Mouse (Mus musculus) heart, embryonic 15.5 days (tissue): ENCODE data around the gene Sycp3. TPM values are rescaled to one million over a fixed set of nuclear protein-coding genes. Genes with fewer than 3 reads are reported as not detected.
A peak's percentile ranks its signal among the peaks of the same experiment; 100 is the strongest.

Experiments
- ATAC-seq: fragments of 200-750 bp; cut with Nextera tagmentation; replicated peaks from 2 replicates; pipeline ENCODE4 v1.8.0; 2017; ENCODE audit warnings: low read depth, moderate TSS enrichment; ENCODE audit not compliant: insufficient number of reproducible peaks, insufficient read depth, low FRiP score
- H3K27ac ChIP-seq: fragments of 300-500 bp; sonication (generic); 2 replicates; pipeline ENCODE4 v1.5.1; 2015; ENCODE audit warnings: mild to moderate bottlenecking, inconsistent platforms
- H3K27me3 ChIP-seq: fragments of 300-500 bp; sonication (generic); 2 replicates; pipeline ENCODE4 v1.6.1; 2015; ENCODE audit warnings: inconsistent platforms
- H3K36me3 ChIP-seq: fragments of 300-500 bp; sonication (generic); 2 replicates; pipeline ENCODE4 v1.6.1; 2015; ENCODE audit warnings: mild to moderate bottlenecking, inconsistent platforms
- H3K4me1 ChIP-seq: fragments of 300-500 bp; sonication (generic); replicated peaks from 2 replicates; pipeline ENCODE4 v1.6.1; 2015; ENCODE audit warnings: inconsistent platforms
- H3K4me2 ChIP-seq: fragments of 300-500 bp; sonication (generic); 2 replicates; pipeline ENCODE4 v1.6.1; 2015; ENCODE audit warnings: inconsistent platforms, mild to moderate bottlenecking, moderate library complexity
- H3K4me3 ChIP-seq: fragments of 300-500 bp; sonication (generic); 2 replicates; pipeline ENCODE4 v1.5.1; 2015; ENCODE audit warnings: mild to moderate bottlenecking, inconsistent platforms
- H3K9ac ChIP-seq: fragments of 300-500 bp; sonication (generic); 2 replicates; pipeline ENCODE4 v1.6.1; 2015; ENCODE audit warnings: mild to moderate bottlenecking, inconsistent platforms
- H3K9me3 ChIP-seq: fragments of 300-500 bp; sonication (generic); replicated peaks from 2 replicates; pipeline ENCODE4 v1.6.1; 2016; ENCODE audit warnings: inconsistent platforms
- WGBS: fragments of 180-500 bp; shearing (Covaris S2); methylation state at CpG from one replicate; pipeline ENCODE4 v1.1.7; 2015; ENCODE audit warnings: mixed read lengths; 5-methylcytosine and 5-hydroxymethylcytosine counted together
- polyA plus RNA-seq: library from polyadenylated mRNA; unstranded; fragments of >200 nt; fragmentation: Nextera tagmentation; extraction: Ambion mirVana; gene quantifications from 2 replicates; pipeline ENCODE4 v1.2.1, GENCODE M21; 2015

Sycp3 gene
- polyA plus RNA-seq, 1 experiment from 2014 or later: 0.35 TPM

- H3K36me3 ChIP-seq: no peaks in the 10 kb centered on the region
- peaks cover 22% of the 10 kb centered on the region for H3K4me1 ChIP-seq
- WGBS: 49% methylated on average over 13 of the region's 13 CpGs
- H3K4me2 ChIP-seq: peak overlapping the region; percentile 87
- no peak overlapping the region for H3K9ac ChIP-seq
- H3K27me3 ChIP-seq: no peaks in the 10 kb centered on the region
- H3K4me3 ChIP-seq: peak overlapping the region; percentile 8; the same call in 1 of the 2 replicates
- no peak for ATAC-seq
- no peak overlapping the region for H3K27ac ChIP-seq
- no peaks in the 10 kb centered on the region for H3K9me3 ChIP-seq
Measured at GRCm38 (mm10) chr10:88501886-88502765, 42.8 kb downstream of the Sycp3 start.

- 27% methylated on average over 4 of the region's 4 CpGs for WGBS
- H3K9ac ChIP-seq: peak overlapping the region; percentile 85
- peaks cover 22% of the 10 kb centered on the region for H3K4me1 ChIP-seq
- H3K27ac ChIP-seq: peak overlapping the region; percentile 72
- H3K4me2 ChIP-seq: peak overlapping the region; percentile 87
- H3K36me3 ChIP-seq: no peaks in the 10 kb centered on the region
- peak overlapping the region; percentile 71 for H3K4me3 ChIP-seq
- no peaks in the 10 kb centered on the region for H3K9me3 ChIP-seq
- ATAC-seq: no peak
- H3K27me3 ChIP-seq: no peaks in the 10 kb centered on the region
Measured at GRCm38 (mm10) chr10:88502919-88503318, 43.5 kb downstream of the Sycp3 start.

- no peaks in the 10 kb centered on the region for H3K9me3 ChIP-seq
- H3K27ac ChIP-seq: peak within 1 kb of the TSS; percentile 72
- ATAC-seq: peak; percentile 96
- H3K9ac ChIP-seq: peak within 1 kb of the TSS; percentile 85
- H3K4me3 ChIP-seq: peak within 1 kb of the TSS; percentile 71
- no peaks in the 10 kb centered on the region for H3K27me3 ChIP-seq
- H3K36me3 ChIP-seq: no peaks in the 10 kb centered on the region
- 0% methylated on average over 57 of the region's 80 CpGs for WGBS
- peak within 1 kb of the TSS; percentile 87 for H3K4me2 ChIP-seq
- peaks cover 22% of the 10 kb centered on the region for H3K4me1 ChIP-seq
Measured at GRCm38 (mm10) chr10:88503421-88504314, 44.3 kb downstream of the Sycp3 start, which contains the start of gene Chpt1. TSS of gene Chpt1 (minus strand) at chr10:88504073.

- Histone ChIP-seq H3K4me2 (peak overlapping the region; percentile 87; the same call in 1 of the 2 replicates), H3K4me3 (no peak overlapping the region), H3K27ac (0 out of 2 replicates have a peak overlapping the region, but pooled peaks have one; percentile 22), H3K9me3 (no peaks in the 10 kb centered on the region), H3K36me3 (no peaks in the 10 kb centered on the region), H3K4me1 (peaks cover 22% of the 10 kb centered on the region), H3K27me3 (no peaks in the 10 kb centered on the region), H3K9ac (0 out of 2 replicates have a peak overlapping the region, but pooled peaks have one; percentile 45)
- WGBS: 72% methylated on average over 3 of the region's 3 CpGs
- ATAC-seq: no peak
Measured at GRCm38 (mm10) chr10:88504481-88504880, 45.1 kb downstream of the Sycp3 start.

- H3K9ac ChIP-seq: no peak overlapping the region
- H3K27me3 ChIP-seq: no peaks in the 10 kb centered on the region
- H3K27ac ChIP-seq: no peak overlapping the region
- ATAC-seq: no peak
- H3K9me3 ChIP-seq: no peaks in the 10 kb centered on the region
- H3K4me1 ChIP-seq: peaks cover 22% of the 10 kb centered on the region
- H3K4me2 ChIP-seq: no peak overlapping the region
- no peak overlapping the region for H3K4me3 ChIP-seq
- WGBS: 65% methylated on average over 5 of the region's 5 CpGs
- no peaks in the 10 kb centered on the region for H3K36me3 ChIP-seq
Measured at GRCm38 (mm10) chr10:88505256-88505655, 45.9 kb downstream of the Sycp3 start.

- 67% methylated on average over 7 of the region's 7 CpGs for WGBS
- ATAC-seq: no peak
Measured at GRCm38 (mm10) chr10:88507691-88508143, 48.3 kb downstream of the Sycp3 start.

GRCm38 (mm10) chr10:88510503-88511271, 51.3 kb downstream of the Sycp3 start:
- Histone ChIP-seq H3K4me1 (peaks cover 14% of the 10 kb centered on the region), H3K4me2 (peak overlapping the region; percentile 19), H3K9me3 (no peaks in the 10 kb centered on the region), H3K27me3 (no peaks in the 10 kb centered on the region), H3K27ac (peak overlapping the region; percentile 70), H3K9ac (no peak overlapping the region), H3K4me3 (no peak overlapping the region), H3K36me3 (no peaks in the 10 kb centered on the region)
- WGBS: 34% methylated on average over 12 of the region's 12 CpGs
- ATAC-seq: peak; percentile 71

More at GRCm38 (mm10) chr10:88507691-88508143, 48.3 kb downstream of the Sycp3 start:
- Histone ChIP-seq H3K27ac (no peak overlapping the region), H3K9ac (no peak overlapping the region), H3K4me2 (no peak overlapping the region), H3K4me1 (peaks cover 20% of the 10 kb centered on the region), H3K4me3 (no peak overlapping the region), H3K9me3 (no peaks in the 10 kb centered on the region), H3K27me3 (no peaks in the 10 kb centered on the region), H3K36me3 (no peaks in the 10 kb centered on the region)

- H3K4me1 ChIP-seq: peaks cover 14% of the 10 kb centered on the region
- peak overlapping the region; percentile 70; the same call in 1 of the 2 replicates for H3K27ac ChIP-seq
- H3K36me3 ChIP-seq: no peaks in the 10 kb centered on the region
- H3K9me3 ChIP-seq: no peaks in the 10 kb centered on the region
- 85% methylated on average over 9 of the region's 9 CpGs for WGBS
- no peak for ATAC-seq
- no peaks in the 10 kb centered on the region for H3K27me3 ChIP-seq
- H3K4me2 ChIP-seq: 0 out of 2 replicates have a peak overlapping the region, but pooled peaks have one; percentile 19
- H3K4me3 ChIP-seq: no peak overlapping the region
- H3K9ac ChIP-seq: no peak overlapping the region
Measured at GRCm38 (mm10) chr10:88511355-88511754, 52.0 kb downstream of the Sycp3 start.

- ATAC-seq: no peak
- Histone ChIP-seq H3K9me3 (no peaks in the 10 kb centered on the region), H3K9ac (no peak overlapping the region), H3K27ac (no peak overlapping the region), H3K36me3 (no peaks in the 10 kb centered on the region), H3K4me2 (no peak overlapping the region), H3K4me3 (no peak overlapping the region), H3K4me1 (peaks cover 14% of the 10 kb centered on the region), H3K27me3 (no peaks in the 10 kb centered on the region)
- WGBS: 74% methylated on average over 8 of the region's 8 CpGs
Measured at GRCm38 (mm10) chr10:88513574-88514135, 54.3 kb downstream of the Sycp3 start.

GRCm38 (mm10) chr10:88514495-88514894, 55.1 kb downstream of the Sycp3 start:
- H3K9me3 ChIP-seq: no peaks in the 10 kb centered on the region
- no peak overlapping the region for H3K9ac ChIP-seq
- H3K4me2 ChIP-seq: no peak overlapping the region
- ATAC-seq: 0 out of 2 replicates have a peak, but pooled peaks have one; percentile 43
- H3K27me3 ChIP-seq: no peaks in the 10 kb centered on the region
- WGBS: 41% methylated on average over 2 of the region's 2 CpGs
- no peaks in the 10 kb centered on the region for H3K36me3 ChIP-seq
- peak overlapping the region; percentile 3; the same call in 1 of the 2 replicates for H3K27ac ChIP-seq
- peaks cover 14% of the 10 kb centered on the region for H3K4me1 ChIP-seq
- H3K4me3 ChIP-seq: no peak overlapping the region
